20 mouse cellular contexts compared by ENCODE assay signal in genomic region chr4:86710034-86710650, GRCm38 (mm10). TPM values are rescaled to one million over a fixed set of nuclear protein-coding genes. Genes with fewer than 3 reads are reported as not detected.
DNase-seq lines count a peak whose midpoint lies in the region; ATAC-seq and TF ChIP-seq lines count a peak whose summit lies in the region.
"Had no signal": no experiment of that assay in that cellular context is flagged by ENCODE, and none has a peak within 500 bp of the region (broad histone marks: within the 10 kb centered on the region; RNA-seq: fewer than 3 reads in every experiment).

No protein-coding gene starts in this region.

- no peaks in the 10 kb centered on the region for H3K27me3 ChIP-seq in thymus, adult 2 months (ENCODE audit: control insufficient read depth, insufficient read depth, low read length)
- H3K27me3 ChIP-seq in forebrain, embryonic 11.5 days (ENCODE audit: control insufficient read depth, insufficient read depth, low read length) = no peaks in the 10 kb centered on the region
- no peaks in the 10 kb centered on the region for H3K27me3 ChIP-seq in liver, embryonic 12.5 days (replicated peaks)
- no peaks in the 10 kb centered on the region for H3K27me3 ChIP-seq in intestine, embryonic 16.5 days (replicated peaks; ENCODE audit: control insufficient read depth, insufficient read depth, low read length)
- H3K27me3 ChIP-seq: embryonic facial prominence, embryonic 12.5 days had no signal

- H3K4me3 ChIP-seq in thymus, adult 2 months (ENCODE audit: control insufficient read depth, insufficient read depth, low read length) = no peak overlapping the region
- no peak overlapping the region for H3K4me3 ChIP-seq in forebrain, embryonic 11.5 days (ENCODE audit: low read depth, low read length)
- H3K4me3 ChIP-seq in liver, embryonic 12.5 days = no peak overlapping the region
- no peak overlapping the region for H3K4me3 ChIP-seq in intestine, embryonic 16.5 days (ENCODE audit: low read length)
- H3K4me3 ChIP-seq: embryonic facial prominence, embryonic 12.5 days; heart, embryonic 10.5 days; layer of hippocampus, adult 2 months had no signal

- no peaks in the 10 kb centered on the region for H3K36me3 ChIP-seq in thymus, adult 2 months (ENCODE audit: control insufficient read depth, insufficient read depth, low read length)
- no peaks in the 10 kb centered on the region for H3K36me3 ChIP-seq in forebrain, embryonic 11.5 days (ENCODE audit: control insufficient read depth, insufficient read depth, low read length)
- no peaks in the 10 kb centered on the region for H3K36me3 ChIP-seq in liver, embryonic 12.5 days
- H3K36me3 ChIP-seq in intestine, embryonic 16.5 days (ENCODE audit: control insufficient read depth, insufficient read depth, low read length) = no peaks in the 10 kb centered on the region
- H3K36me3 ChIP-seq: embryonic facial prominence, embryonic 12.5 days; heart, embryonic 10.5 days had no signal

- peaks cover 17% of the 10 kb centered on the region for H3K4me1 ChIP-seq in thymus, adult 2 months (replicated peaks; ENCODE audit: control insufficient read depth, insufficient read depth, low read length)
- no peaks in the 10 kb centered on the region for H3K4me1 ChIP-seq in forebrain, embryonic 11.5 days (replicated peaks; ENCODE audit: control insufficient read depth, insufficient read depth, low read length)
- no peaks in the 10 kb centered on the region for H3K4me1 ChIP-seq in liver, embryonic 12.5 days
- peaks cover 5% of the 10 kb centered on the region; the same call in 1 of the 2 replicates for H3K4me1 ChIP-seq in intestine, embryonic 16.5 days (ENCODE audit: control insufficient read depth, insufficient read depth, low read length)
- H3K4me1 ChIP-seq: heart, embryonic 10.5 days had no signal

- no peak overlapping the region for H3K4me2 ChIP-seq in forebrain, embryonic 11.5 days (ENCODE audit: low read depth, low read length, severe bottlenecking)
- H3K4me2 ChIP-seq in liver, embryonic 12.5 days = no peak overlapping the region
- H3K4me2 ChIP-seq in intestine, embryonic 16.5 days (ENCODE audit: low read depth, low read length) = no peak overlapping the region
- H3K4me2 ChIP-seq: embryonic facial prominence, embryonic 12.5 days; liver, embryonic 11.5 days; lung, embryonic 14.5 days; midbrain, embryonic 11.5 days had no signal

- no peak overlapping the region for H3K9ac ChIP-seq in forebrain, embryonic 11.5 days (ENCODE audit: low read length)
- H3K9ac ChIP-seq in liver, embryonic 12.5 days = no peak overlapping the region
- no peak overlapping the region for H3K9ac ChIP-seq in intestine, embryonic 16.5 days (ENCODE audit: low read depth, low read length)
- H3K9ac ChIP-seq: embryonic facial prominence, embryonic 12.5 days; lung, embryonic 14.5 days had no signal

- peak overlapping the region; percentile 33 for H3K27ac ChIP-seq in thymus, adult 2 months (ENCODE audit: control insufficient read depth, insufficient read depth, low read length)
- no peak overlapping the region for H3K27ac ChIP-seq in forebrain, embryonic 11.5 days (ENCODE audit: low read depth, low read length)
- H3K27ac ChIP-seq in liver, embryonic 12.5 days = no peak overlapping the region
- no peak overlapping the region for H3K27ac ChIP-seq in intestine, embryonic 16.5 days (ENCODE audit: low read length)
- H3K27ac ChIP-seq: embryonic facial prominence, embryonic 12.5 days; heart, embryonic 10.5 days; layer of hippocampus, adult 2 months had no signal

- WGBS in thymus, adult 2 months = 97% methylated on average over 6 of the region's 6 CpGs
- WGBS in forebrain, embryonic 11.5 days = 72% methylated on average over 6 of the region's 6 CpGs
- 77% methylated on average over 6 of the region's 6 CpGs for WGBS in liver, embryonic 12.5 days (ENCODE audit: insufficient replicate concordance)
- WGBS in intestine, embryonic 16.5 days = 68% methylated on average over 6 of the region's 6 CpGs

- ATAC-seq in cerebellum, adult (ENCODE audit: insufficient number of reproducible peaks, low FRiP score, low TSS enrichment) = peak; percentile 93
- ATAC-seq in forebrain, embryonic 11.5 days (replicated peaks; ENCODE audit: low FRiP score) = no peak
- no peak for ATAC-seq in liver, embryonic 12.5 days
- ATAC-seq in intestine, embryonic 16.5 days = no peak
- ATAC-seq: forebrain, embryonic 16.5 days had no signal

- TF ChIP-seq POLR2A in thymus, adult 2 months (IDR thresholded peaks at IDR 0.05; ENCODE audit: control insufficient read depth, extremely low read depth, insufficient read depth, low read length, poor library complexity) = no peak

- no peak for TF ChIP-seq CTCF in thymus, adult 2 months (IDR thresholded peaks at IDR 0.05; ENCODE audit: borderline replicate concordance, control insufficient read depth, extremely low read depth, insufficient read depth, low read length, poor library complexity)

- H3K9me3 ChIP-seq in forebrain, embryonic 11.5 days (ENCODE audit: control insufficient read depth, low read length) = no peaks in the 10 kb centered on the region
- no peaks in the 10 kb centered on the region for H3K9me3 ChIP-seq in liver, embryonic 12.5 days (replicated peaks)
- H3K9me3 ChIP-seq in intestine, embryonic 16.5 days (ENCODE audit: control insufficient read depth, low read length) = no peaks in the 10 kb centered on the region
- H3K9me3 ChIP-seq: embryonic facial prominence, embryonic 12.5 days; heart, embryonic 10.5 days had no signal

- no peak for DNase-seq in thymus, adult 2 months
- no peak for DNase-seq in thymus, adult 18-20 months
- peak; percentile 88 for DNase-seq in cerebellum, adult 9-11 months
- DNase-seq in forebrain, embryonic 11.5 days (ENCODE audit: low spot score) = no peak
- DNase-seq: kidney, adult 2 months; kidney, postnatal 14 days; lung, embryonic 14.5 days; lung, postnatal 36 days; retina, postnatal 1 day; right cerebral cortex, postnatal 4 days; thymus, postnatal 14 days had no signal

RNA-seq across cellular contexts. Expression of gene Dennd4c, which starts 38.2 kb away (rescaled TPM):
- polyA plus RNA-seq in thymus, adult 2 months (2012; rRNA removed) = 10.7 and 13.3 TPM in 2 replicates
- polyA plus RNA-seq in forebrain, embryonic 11.5 days (2014; fragmentation: Nextera tagmentation; extraction: Ambion mirVana) = 5.8 and 8.2 TPM in 2 replicates
- 4.9 and 6.9 TPM in 2 replicates for polyA plus RNA-seq in liver, embryonic 12.5 days (2016; fragmentation: Nextera tagmentation; extraction: Ambion mirVana)
- polyA plus RNA-seq in intestine, embryonic 16.5 days (2015; fragmentation: Nextera tagmentation; extraction: Ambion mirVana) = 2.9 and 3.5 TPM in 2 replicates

RNA-seq across cellular contexts. Expression of gene Plin2, which starts 40.3 kb away (rescaled TPM):
- polyA plus RNA-seq in thymus, adult 2 months (2012; rRNA removed) = 105 and 107 TPM in 2 replicates
- polyA plus RNA-seq in forebrain, embryonic 11.5 days (2014; fragmentation: Nextera tagmentation; extraction: Ambion mirVana) = 60.5 and 66.9 TPM in 2 replicates
- 129 and 134 TPM in 2 replicates for polyA plus RNA-seq in liver, embryonic 12.5 days (2016; fragmentation: Nextera tagmentation; extraction: Ambion mirVana)
- polyA plus RNA-seq in intestine, embryonic 16.5 days (2015; fragmentation: Nextera tagmentation; extraction: Ambion mirVana) = 248 and 316 TPM in 2 replicates
